Mouse (Mus musculus) G1E (cell line): Measurements from ENCODE around the gene Pard3b. TPM values are rescaled to one million over a fixed set of nuclear protein-coding genes. Genes with fewer than 3 reads are reported as not detected.

ENCODE experiments used
- ATAC-seq: 2 replicates; pipeline ENCODE4 v1.8.0; 2016; ENCODE audit warnings: mild to moderate bottlenecking; ENCODE audit not compliant: insufficient number of reproducible peaks, poor library complexity, low FRiP score, severe bottlenecking; ENCODE audit errors: extremely low read depth
- DNase-seq: peaks from one replicate; pipeline ENCODE4 v3.0.0; 2012; ENCODE audit warnings: low spot score
- H3K27me3 ChIP-seq: 2 replicates; pipeline ENCODE4 v1.6.1; 2012; ENCODE audit warnings: mild to moderate bottlenecking, low read length, inconsistent platforms; ENCODE audit not compliant: insufficient read depth
- H3K36me3 ChIP-seq: replicated peaks from 2 replicates; pipeline ENCODE3; 2012; ENCODE audit warnings: mild to moderate bottlenecking, inconsistent platforms
- H3K4me1 ChIP-seq: 2 replicates; pipeline ENCODE4 v1.6.1; 2012; ENCODE audit warnings: low read depth, low read length, inconsistent platforms, mixed read lengths; ENCODE audit not compliant: insufficient read depth
- H3K4me3 ChIP-seq: 2 replicates; pipeline ENCODE4 v1.5.1; 2012; ENCODE audit warnings: low read depth, mild to moderate bottlenecking, inconsistent platforms, low read length, moderate library complexity, mixed read lengths
- H3K9me3 ChIP-seq: replicated peaks from 2 replicates; pipeline ENCODE4 v1.6.1; 2012; ENCODE audit warnings: inconsistent platforms
- CTCF ChIP-seq: IDR thresholded peaks from 2 replicates; pipeline ENCODE4 v1.5.1; 2012; ENCODE audit warnings: low read depth, low read length, inconsistent platforms, mixed read lengths
- GATA1 ChIP-seq: IDR thresholded peaks from 2 replicates; pipeline ENCODE4 v1.6.1; 2012; ENCODE audit warnings: borderline replicate concordance, low read length, inconsistent platforms, mixed read lengths
- GATA2 ChIP-seq: IDR thresholded peaks from 2 replicates; pipeline ENCODE4 v1.6.1; 2012; ENCODE audit warnings: low read depth, low read length, inconsistent platforms, borderline replicate concordance
- POLR2AphosphoS5 ChIP-seq: IDR thresholded peaks from 2 replicates; pipeline ENCODE4 v1.6.1; 2012; ENCODE audit warnings: low read depth, low read length, inconsistent platforms; ENCODE audit not compliant: insufficient replicate concordance
- TAL1 ChIP-seq: conservative IDR thresholded peaks from 2 replicates; pipeline ENCODE4 v1.6.1; 2012; ENCODE audit warnings: low read depth, low read length, inconsistent platforms, mixed read lengths
- polyA plus RNA-seq: library from polyadenylated mRNA; stranded (reverse); fragments of >175 nt; gene quantifications from 2 replicates; pipeline ENCODE4 v1.2.3, GENCODE M21; 2012
- total RNA-seq, 2 experiments: library from RNA; stranded (forward) in 1 of 2; stranded (reverse) in 1 of 2; fragments of 200-1000 nt in 1 of 2; fragments of >200 nt in 1 of 2; fragmentation: Nextera tagmentation in 1 of 2; gene quantifications; 2 replicates each; pipeline ENCODE4 v1.2.3; 2014 to 2017

The Pard3b gene
- total and polyA plus RNA-seq, 3 experiments = 0.33 TPM; not detected in 2

DNA sequence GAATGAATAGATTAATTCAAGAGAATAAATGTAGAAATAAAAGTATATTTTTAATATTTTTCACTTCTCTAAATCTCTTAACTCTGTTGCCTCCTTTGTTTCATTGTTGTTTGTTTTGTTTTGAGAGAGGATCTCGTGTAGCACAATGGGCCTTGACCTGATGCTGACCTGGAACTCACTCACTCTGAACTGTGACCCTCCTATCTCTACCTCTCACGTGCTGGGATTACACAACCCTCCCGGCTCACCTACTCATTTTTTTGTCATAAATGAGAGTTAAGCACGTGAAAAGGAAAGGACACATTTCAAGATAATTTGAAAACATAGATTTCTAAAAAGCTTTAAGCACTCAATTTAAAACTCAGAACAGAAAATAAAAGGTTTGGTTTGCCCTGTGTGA, 928.0 kb downstream of the Pard3b start:
- DNase-seq = no peak
- no peak for ATAC-seq
- TF ChIP-seq GATA1 (no peak), GATA2 (no peak), CTCF (no peak), POLR2AphosphoS5 (no peak)
- Histone ChIP-seq H3K27me3 (no peaks in the 10 kb centered on the region), H3K4me3 (no peak overlapping the region), H3K4me1 (no peaks in the 10 kb centered on the region), H3K36me3 (no peaks in the 10 kb centered on the region), H3K9me3 (no peaks in the 10 kb centered on the region)

DNA sequence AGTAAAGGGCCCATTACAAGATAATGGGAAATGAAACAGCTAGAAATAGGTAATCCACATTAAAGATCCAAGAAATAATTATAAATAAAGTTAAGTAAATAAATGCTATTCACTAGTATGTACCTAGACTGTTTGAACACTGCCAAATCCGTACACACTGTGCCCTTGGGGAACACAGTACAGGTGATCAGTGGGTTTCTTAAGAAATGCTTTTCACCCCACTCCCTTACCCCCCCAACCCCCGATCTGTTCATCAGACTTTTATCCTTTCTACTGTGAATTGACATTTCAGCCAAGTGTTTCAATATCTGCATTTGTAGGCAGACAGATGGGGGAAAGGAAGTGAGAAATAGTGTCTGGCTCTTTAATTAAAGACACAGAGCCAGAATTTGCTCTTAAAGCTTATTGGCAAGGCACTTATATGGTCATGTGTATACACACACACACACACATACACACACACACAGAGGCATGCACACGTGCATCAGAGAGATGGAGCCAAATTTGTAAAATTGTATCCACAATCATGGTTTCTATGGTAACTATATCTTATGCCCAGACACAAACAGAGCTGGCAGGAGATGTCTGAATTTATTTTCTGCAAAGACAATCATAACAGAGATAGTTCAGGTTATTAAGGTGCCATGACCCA, 938.4 kb downstream of the Pard3b start:
- Histone ChIP-seq H3K9me3 (no peaks in the 10 kb centered on the region), H3K36me3 (no peaks in the 10 kb centered on the region), H3K27me3 (no peaks in the 10 kb centered on the region), H3K4me3 (no peak overlapping the region), H3K4me1 (no peaks in the 10 kb centered on the region)
- DNase-seq (no peak), ATAC-seq (no peak)
- TF ChIP-seq GATA2 = no peak
- no peak for TF ChIP-seq TAL1
- TF ChIP-seq CTCF = no peak
- TF ChIP-seq POLR2AphosphoS5 = no peak
- TF ChIP-seq GATA1 = no peak

DNA sequence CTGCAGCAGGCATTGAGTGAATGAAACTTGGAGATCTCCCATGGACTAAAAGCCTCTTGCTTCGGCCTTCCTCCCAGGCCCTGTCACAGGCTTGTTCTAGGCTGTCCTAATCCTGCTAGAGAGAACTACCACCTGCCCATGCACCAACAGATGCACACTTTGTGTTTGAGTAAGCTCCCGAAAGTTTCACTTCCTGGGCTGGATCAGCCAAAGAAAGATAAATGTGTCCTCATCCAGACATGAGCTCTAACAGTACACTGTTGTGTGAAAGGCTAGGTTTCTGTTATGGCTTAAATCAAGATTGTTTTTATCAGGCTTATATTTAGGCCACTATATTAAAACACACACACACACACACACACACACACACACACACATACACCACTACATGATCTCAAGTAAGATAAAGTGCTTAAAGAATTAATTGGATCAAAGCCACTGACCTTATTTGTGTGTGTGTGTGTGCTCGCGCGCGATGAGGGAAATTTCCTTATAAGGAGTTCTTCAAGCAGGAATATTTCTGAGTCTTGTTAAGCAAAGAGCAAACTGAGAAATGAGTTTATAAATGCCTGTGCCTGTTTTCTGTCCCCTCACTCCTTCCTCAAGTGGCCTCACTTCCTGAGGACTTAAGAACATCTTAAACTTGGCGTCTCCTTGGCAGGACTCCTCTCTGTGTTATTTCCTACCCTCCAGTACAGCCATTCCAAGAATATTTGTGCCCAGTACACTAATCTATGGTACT, 940.6 kb downstream of the Pard3b start:
- Histone ChIP-seq H3K9me3 (no peaks in the 10 kb centered on the region), H3K4me3 (no peak overlapping the region), H3K27me3 (no peaks in the 10 kb centered on the region), H3K36me3 (no peaks in the 10 kb centered on the region), H3K4me1 (no peaks in the 10 kb centered on the region)
- no peak for ATAC-seq
- DNase-seq = no peak
- TF ChIP-seq TAL1 = no peak
- TF ChIP-seq GATA2 = no peak
- no peak for TF ChIP-seq CTCF
- TF ChIP-seq GATA1 = no peak
- TF ChIP-seq POLR2AphosphoS5 = no peak

DNA sequence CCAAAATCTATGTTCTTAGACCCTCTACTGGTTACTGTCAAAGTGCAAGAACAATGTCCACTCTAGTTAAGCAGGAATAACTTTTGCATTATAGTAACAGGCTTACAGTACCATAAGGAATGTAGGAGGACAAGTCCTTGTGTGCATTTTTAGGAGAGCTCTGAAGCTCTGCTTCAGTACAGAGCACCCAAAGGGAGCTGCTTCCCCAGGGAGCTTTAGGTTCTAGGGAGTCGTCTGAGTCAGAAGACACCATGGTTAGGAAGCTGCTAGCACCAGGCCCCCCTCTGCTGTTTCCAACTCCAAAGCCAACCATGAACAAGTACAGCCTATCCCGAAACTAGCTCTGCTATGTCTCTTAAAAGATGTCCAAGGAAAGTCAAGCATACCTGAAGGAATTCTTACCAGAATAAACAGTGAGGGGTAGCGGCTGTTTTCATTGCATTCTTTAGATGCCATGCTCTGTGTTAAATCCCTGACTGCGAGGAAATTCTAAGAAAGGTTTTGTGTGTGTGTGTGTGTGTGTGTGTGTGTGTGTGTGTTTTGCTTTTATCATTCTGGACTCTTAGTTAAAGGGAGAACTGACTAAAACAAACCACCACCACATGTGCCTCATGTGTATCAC, 941.8 kb downstream of the Pard3b start:
- Histone ChIP-seq H3K36me3 (no peaks in the 10 kb centered on the region), H3K4me1 (no peaks in the 10 kb centered on the region), H3K9me3 (no peaks in the 10 kb centered on the region), H3K4me3 (no peak overlapping the region), H3K27me3 (no peaks in the 10 kb centered on the region)
- ATAC-seq = no peak
- DNase-seq = no peak
- no peak for TF ChIP-seq CTCF
- TF ChIP-seq TAL1 = no peak
- TF ChIP-seq GATA2 = no peak
- no peak for TF ChIP-seq GATA1
- TF ChIP-seq POLR2AphosphoS5 = no peak

DNA sequence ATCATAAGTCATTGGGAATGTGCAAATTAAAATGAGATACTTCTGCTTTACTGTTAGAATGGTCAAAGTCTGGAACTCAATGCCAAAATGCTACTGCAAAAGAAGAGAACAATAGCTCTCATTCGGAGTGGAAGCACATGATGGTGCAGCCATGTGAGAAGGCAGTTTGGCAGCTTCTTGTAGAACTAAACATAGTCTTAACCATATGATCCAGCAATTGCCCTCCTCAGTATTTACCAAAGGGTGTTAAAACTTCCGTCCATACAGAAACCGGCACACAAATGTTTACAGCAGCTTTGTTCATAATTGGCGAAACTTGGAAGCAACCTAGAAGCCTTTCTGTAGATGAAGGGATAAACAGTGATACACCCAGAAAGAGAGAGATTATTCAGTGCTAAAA, 943.9 kb downstream of the Pard3b start:
- H3K36me3 ChIP-seq = no peaks in the 10 kb centered on the region
- no peaks in the 10 kb centered on the region for H3K27me3 ChIP-seq
- ATAC-seq = no peak
- no peak overlapping the region for H3K4me3 ChIP-seq
- no peak for DNase-seq
- no peaks in the 10 kb centered on the region for H3K4me1 ChIP-seq
- no peak for TF ChIP-seq TAL1
- no peak for TF ChIP-seq GATA2
- TF ChIP-seq CTCF = no peak
- no peak for TF ChIP-seq GATA1
- no peak for TF ChIP-seq POLR2AphosphoS5
- H3K9me3 ChIP-seq = no peaks in the 10 kb centered on the region

DNA sequence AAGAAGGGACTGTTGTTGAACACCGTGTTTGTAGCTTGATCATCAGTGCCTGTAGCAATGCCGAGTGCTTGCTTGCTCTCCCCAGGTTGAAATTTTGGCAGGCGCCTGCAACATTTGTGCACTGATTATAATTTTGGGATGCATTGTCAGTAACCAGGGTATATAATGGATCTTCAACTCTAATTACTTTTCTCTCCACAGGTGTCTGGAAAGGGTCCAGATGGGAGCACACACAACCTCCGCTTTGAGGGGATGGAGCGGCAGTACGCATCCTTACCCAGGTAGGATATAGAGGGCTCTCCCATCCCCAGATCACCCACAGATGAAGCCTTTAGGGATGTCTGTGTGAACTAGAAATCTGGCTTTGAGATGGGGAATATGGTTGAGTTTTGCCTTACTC, 948.9 kb downstream of the Pard3b start:
- ATAC-seq (no peak), DNase-seq (no peak)
- Histone ChIP-seq H3K4me1 (no peaks in the 10 kb centered on the region), H3K27me3 (no peaks in the 10 kb centered on the region; the same call in 1 of the 2 replicates), H3K36me3 (no peaks in the 10 kb centered on the region), H3K9me3 (no peaks in the 10 kb centered on the region), H3K4me3 (no peak overlapping the region)
- no peak for TF ChIP-seq TAL1
- no peak for TF ChIP-seq POLR2AphosphoS5
- TF ChIP-seq GATA1 = no peak
- no peak for TF ChIP-seq GATA2
- TF ChIP-seq CTCF = no peak
